Mouse (Mus musculus) midbrain, embryonic 10.5 days (tissue): ENCODE data around the gene Akna. TPM values are rescaled to one million over a fixed set of nuclear protein-coding genes. Genes with fewer than 3 reads are reported as not detected.

ENCODE experiments used
- DNase-seq: peaks from one replicate; pipeline ENCODE4 v3.0.0-alpha.2; 2017; ENCODE audit warnings: low spot score
- H3K27ac ChIP-seq: fragments of 300-500 bp; sonication (generic); replicated peaks from 2 replicates; pipeline ENCODE4 v1.5.1; 2016; ENCODE audit warnings: mild to moderate bottlenecking
- H3K27me3 ChIP-seq: fragments of 300-500 bp; sonication (generic); 2 replicates; pipeline ENCODE4 v1.6.1; 2016; ENCODE audit warnings: low read depth, mild to moderate bottlenecking; ENCODE audit not compliant: poor library complexity, severe bottlenecking
- H3K36me3 ChIP-seq: fragments of 300-500 bp; sonication (generic); 2 replicates; pipeline ENCODE4 v1.6.1; 2016; ENCODE audit warnings: mild to moderate bottlenecking, moderate library complexity
- H3K4me1 ChIP-seq: fragments of 300-500 bp; sonication (generic); 2 replicates; pipeline ENCODE4 v1.6.1; 2016
- H3K4me3 ChIP-seq: fragments of 300-500 bp; sonication (generic); 2 replicates; pipeline ENCODE4 v1.5.1; 2016; ENCODE audit warnings: mild to moderate bottlenecking, moderate library complexity
- H3K9me3 ChIP-seq: fragments of 300-500 bp; sonication (generic); replicated peaks from 2 replicates; pipeline ENCODE4 v1.6.1; 2016; ENCODE audit warnings: mild to moderate bottlenecking
- WGBS: fragments of 180-500 bp; shearing (Covaris S2); methylation state at CpG from one replicate; pipeline ENCODE4 v1.1.7; 2016; 5-methylcytosine and 5-hydroxymethylcytosine counted together
- polyA plus RNA-seq: library from polyadenylated mRNA; unstranded; fragments of >200 nt; fragmentation: Nextera tagmentation; extraction: Ambion mirVana; gene quantifications from 2 replicates; pipeline ENCODE4 v1.2.1, GENCODE M21; 2016

The Akna gene
- 12.8 and 17.3 TPM in 2 replicates for polyA plus RNA-seq

DNA sequence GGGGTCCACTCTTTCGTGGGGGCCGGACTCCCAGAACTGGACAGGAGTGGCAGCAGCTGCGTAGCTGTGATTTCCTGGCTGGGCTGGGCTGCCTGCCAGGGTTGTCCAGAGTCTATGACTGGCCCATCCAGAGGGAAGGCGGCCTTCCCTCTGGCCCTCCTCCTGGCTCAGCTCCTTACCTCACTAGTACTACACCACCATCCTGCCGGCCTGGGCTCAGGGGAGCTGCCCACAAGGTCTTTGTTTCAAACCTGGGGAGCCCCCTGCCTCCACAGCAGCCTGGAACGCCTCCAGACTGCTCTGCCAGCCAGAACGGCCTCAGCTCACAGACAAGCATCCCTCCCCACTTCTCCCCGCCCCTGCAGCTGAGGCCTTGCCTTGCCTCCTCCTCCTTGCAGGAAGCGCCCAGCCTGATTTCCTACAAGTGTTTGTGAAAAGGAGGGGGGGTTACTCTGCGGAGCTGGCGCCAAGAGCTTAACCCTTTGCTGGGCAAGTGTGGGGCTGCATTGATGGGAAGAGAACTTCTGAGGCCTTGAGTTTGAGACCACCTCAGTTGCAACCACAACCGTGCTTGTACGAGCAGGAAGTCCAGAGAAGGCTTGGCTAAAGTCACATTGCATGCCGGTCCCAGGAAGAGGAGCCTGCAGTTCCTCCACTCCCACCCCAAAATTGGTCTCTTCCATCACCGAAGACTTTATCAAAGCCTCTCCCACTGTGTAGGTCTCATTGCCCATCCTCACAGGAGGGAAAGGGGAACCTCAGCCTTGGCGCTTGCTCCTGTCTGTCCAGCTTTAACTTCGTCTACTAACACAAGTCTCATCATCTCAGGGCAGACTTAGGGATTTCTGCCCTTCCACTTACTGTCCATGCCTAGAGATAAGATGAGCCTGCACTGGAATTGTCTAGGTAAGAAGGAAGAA is at the start of gene Akna:
Gene Akna, minus strand, starts transcription at position 315 of the 920 bp plus-strand sequence.
- Histone ChIP-seq H3K27me3 (0 out of 2 replicates have a peak, but pooled peaks cover 6% of the 10 kb centered on the region), H3K9me3 (no peaks in the 10 kb centered on the region), H3K27ac (peak within 1 kb of the TSS; percentile 89), H3K4me3 (peak within 1 kb of the TSS; percentile 42), H3K4me1 (peaks cover 79% of the 10 kb centered on the region), H3K36me3 (no peaks in the 10 kb centered on the region)
- peak; percentile 78 for DNase-seq
- 18% methylated on average over 17 of the region's 17 CpGs for WGBS

DNA sequence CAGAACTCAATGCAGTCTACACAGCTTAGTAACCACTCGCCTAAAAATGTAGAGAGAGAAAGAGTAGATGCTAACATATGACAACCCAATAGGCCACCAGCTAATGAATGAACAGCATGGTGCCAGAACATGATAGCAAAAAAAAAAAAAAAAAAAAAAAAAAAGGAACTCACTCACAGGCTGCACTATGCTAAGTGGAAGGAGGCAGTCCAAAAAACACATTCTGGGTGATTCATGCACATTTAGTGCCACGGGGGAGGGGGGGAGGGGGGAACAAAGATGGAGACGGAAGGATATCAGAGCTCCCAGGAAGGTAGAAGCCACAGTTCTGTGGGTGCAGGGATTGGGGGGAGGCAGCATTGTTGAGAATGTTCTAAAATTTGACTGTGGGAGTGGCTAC is 49.4 kb upstream of the Akna start:
- Histone ChIP-seq H3K9me3 (no peaks in the 10 kb centered on the region; the same call in 1 of the 2 replicates), H3K27me3 (no peaks in the 10 kb centered on the region), H3K4me3 (no peak overlapping the region), H3K27ac (no peak overlapping the region), H3K36me3 (peaks cover 55% of the 10 kb centered on the region), H3K4me1 (peaks cover 7% of the 10 kb centered on the region)
- no peak for DNase-seq
- 74% methylated on average over 3 of the region's 3 CpGs for WGBS

DNA sequence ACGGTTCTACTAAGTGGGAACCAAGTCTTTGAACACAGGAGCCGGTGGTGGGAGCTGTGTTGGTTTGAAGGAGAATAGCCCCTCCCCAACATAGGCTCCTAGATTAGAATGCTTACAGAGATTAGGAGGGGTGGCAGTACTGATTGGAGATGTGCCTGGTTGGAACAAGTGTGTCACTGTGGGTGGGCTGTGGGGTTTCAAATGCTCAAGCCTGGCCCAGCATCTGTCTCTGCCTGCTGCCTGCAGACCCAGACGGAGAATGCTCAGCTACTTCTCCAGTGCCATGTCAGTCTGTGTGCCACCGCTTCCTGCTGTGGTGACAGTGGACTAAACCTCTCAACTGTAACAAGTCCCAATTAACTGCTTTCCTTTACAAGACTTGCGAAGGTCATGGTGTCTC is 47.4 kb upstream of the Akna start:
- no peak overlapping the region for H3K27ac ChIP-seq
- peaks cover 7% of the 10 kb centered on the region for H3K9me3 ChIP-seq
- peaks cover 65% of the 10 kb centered on the region for H3K36me3 ChIP-seq
- H3K27me3 ChIP-seq, result no peaks in the 10 kb centered on the region
- H3K4me1 ChIP-seq, result no peaks in the 10 kb centered on the region; the same call in 1 of the 2 replicates
- no peak for DNase-seq
- WGBS, result 82% methylated on average over 5 of the region's 5 CpGs
- no peak overlapping the region for H3K4me3 ChIP-seq

DNA sequence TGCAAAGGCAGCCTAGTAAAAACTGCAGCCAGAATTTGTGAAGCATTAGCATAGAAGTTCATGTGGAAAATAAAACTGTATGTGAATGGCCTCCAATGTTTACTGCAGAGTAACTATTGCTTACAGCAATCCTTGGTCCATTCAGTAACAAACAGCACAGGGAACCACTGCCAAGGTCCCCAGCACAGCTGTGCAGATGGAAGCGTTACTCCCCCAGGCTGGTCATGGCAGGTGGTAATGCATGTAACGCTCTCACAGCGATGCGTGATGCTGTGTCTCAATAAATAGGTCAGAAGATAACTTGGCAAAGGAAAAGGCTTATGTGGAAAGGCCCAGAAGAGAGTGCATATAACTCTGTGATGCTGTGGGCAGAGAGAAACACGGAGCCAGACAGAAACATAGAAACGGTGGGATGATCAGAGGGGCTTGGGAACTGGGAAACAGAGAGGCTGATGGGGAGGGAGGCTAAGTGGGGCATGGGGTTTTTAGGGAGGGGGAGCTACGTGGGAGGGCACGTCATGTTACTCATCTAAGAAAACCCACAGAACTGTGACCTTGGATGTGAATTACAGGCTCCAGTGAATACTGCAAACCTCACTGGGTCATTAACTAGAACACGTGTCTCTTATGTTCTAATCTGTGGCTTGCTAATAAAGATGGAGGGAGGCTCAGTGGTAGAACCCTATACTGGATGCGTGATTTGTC is 41.4 kb upstream of the Akna start:
- H3K4me3 ChIP-seq, result no peak overlapping the region
- no peaks in the 10 kb centered on the region for H3K4me1 ChIP-seq
- WGBS, result 93% methylated on average over 10 of the region's 10 CpGs
- peaks cover 7% of the 10 kb centered on the region for H3K9me3 ChIP-seq
- no peaks in the 10 kb centered on the region for H3K27me3 ChIP-seq
- H3K27ac ChIP-seq, result no peak overlapping the region
- no peak for DNase-seq
- peaks cover 76% of the 10 kb centered on the region for H3K36me3 ChIP-seq

DNA sequence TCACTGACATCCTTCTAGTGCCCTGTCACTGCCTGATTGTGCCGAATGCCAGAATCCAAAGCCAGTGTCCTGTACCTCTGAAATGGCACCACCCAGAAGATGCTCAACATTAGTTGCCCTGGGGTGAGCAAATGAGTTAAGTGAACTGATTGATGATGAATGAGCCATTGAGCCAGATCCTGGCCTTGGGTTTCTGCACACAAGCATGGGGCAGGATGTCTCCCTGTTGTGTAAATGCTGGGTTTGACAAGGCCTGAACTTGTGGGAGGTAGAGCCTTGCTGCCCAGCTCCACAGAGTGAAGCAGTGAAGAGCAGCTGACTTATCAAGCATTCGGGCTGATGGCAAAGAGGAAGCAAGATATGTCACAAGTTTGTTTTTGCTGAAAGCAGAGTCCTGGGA is 39.9 kb upstream of the Akna start:
- no peaks in the 10 kb centered on the region for H3K4me1 ChIP-seq
- peaks cover 7% of the 10 kb centered on the region; the same call in 1 of the 2 replicates for H3K9me3 ChIP-seq
- DNase-seq, result no peak
- 95% methylated on average over 2 of the region's 2 CpGs for WGBS
- H3K4me3 ChIP-seq, result no peak overlapping the region
- H3K27ac ChIP-seq, result no peak overlapping the region
- H3K36me3 ChIP-seq, result peaks cover 72% of the 10 kb centered on the region
- H3K27me3 ChIP-seq, result no peaks in the 10 kb centered on the region

DNA sequence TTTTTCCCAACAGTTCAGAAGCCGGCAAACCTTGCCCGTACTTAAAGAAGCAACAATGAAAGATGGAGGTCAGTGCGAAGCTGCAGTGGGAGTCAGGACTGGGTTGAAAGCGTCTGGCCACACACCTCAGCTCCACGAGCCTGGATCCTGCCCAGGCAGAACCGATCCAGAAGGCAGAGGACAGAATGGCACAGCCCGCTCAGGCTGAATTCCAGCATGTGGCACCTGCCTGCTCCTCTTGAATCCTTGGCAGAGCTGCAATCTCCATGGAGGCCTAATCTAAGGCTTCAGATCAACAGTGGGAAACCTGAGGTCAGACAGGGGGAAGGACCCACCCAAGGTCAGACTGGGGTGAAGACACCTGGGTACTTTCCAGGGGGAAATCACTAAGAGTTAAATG is 38.5 kb upstream of the Akna start:
- Histone ChIP-seq H3K27ac (no peak overlapping the region), H3K4me3 (no peak overlapping the region)
- 94% methylated on average over 7 of the region's 7 CpGs for WGBS

DNA sequence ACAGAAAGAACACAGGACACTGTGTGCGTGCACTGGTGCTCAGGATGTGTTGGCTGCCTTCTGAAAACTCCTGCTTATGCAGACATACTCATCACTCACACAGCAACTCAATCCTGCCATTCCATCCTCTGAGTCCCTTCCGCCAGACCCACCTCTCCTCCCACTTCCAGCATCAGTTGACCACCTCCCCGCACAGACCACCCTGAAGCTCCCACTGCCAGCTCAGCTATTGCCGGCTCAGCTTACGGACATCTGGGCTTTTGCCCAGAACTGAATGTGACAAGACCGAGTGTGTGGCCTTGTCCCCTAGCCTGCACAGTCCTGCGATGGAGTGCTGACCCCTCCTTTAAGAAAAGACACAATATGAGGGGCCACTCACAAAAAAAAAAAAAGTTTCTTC is 37.1 kb upstream of the Akna start:
- Histone ChIP-seq H3K4me1 (peaks cover 5% of the 10 kb centered on the region; the same call in 1 of the 2 replicates), H3K9me3 (no peaks in the 10 kb centered on the region), H3K4me3 (no peak overlapping the region), H3K36me3 (peaks cover 61% of the 10 kb centered on the region), H3K27ac (no peak overlapping the region), H3K27me3 (no peaks in the 10 kb centered on the region)
- DNase-seq, result no peak
- 76% methylated on average over 7 of the region's 7 CpGs for WGBS

More for the DNA sequence above, 38.5 kb upstream of the Akna start:
- no peak for DNase-seq
- peaks cover 5% of the 10 kb centered on the region; the same call in 1 of the 2 replicates for H3K9me3 ChIP-seq
- H3K4me1 ChIP-seq, result no peaks in the 10 kb centered on the region; the same call in 1 of the 2 replicates
- H3K27me3 ChIP-seq, result no peaks in the 10 kb centered on the region
- peaks cover 72% of the 10 kb centered on the region for H3K36me3 ChIP-seq

DNA sequence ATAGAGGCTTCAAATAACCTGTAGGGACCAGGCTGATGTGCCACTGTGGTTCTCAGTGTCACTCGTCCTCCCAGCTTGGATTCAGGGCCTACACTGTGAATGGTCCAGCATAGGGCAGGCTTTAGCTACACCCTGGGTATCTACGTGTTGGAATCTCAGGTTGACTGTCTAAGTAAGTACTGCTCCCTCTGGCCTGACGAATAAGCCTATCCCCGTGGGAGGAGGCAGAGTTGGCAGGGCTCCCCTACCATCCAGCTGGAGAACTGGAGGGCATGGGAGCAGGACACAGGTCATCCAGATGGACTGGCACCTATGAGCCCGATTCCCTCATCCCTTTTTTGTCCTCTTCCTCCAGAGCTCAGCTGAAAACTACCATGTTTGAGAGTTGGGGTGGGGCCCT is 34.8 kb upstream of the Akna start:
- H3K27me3 ChIP-seq, result no peaks in the 10 kb centered on the region
- H3K36me3 ChIP-seq, result peaks cover 65% of the 10 kb centered on the region
- DNase-seq, result no peak
- no peak overlapping the region for H3K4me3 ChIP-seq
- H3K4me1 ChIP-seq, result peaks cover 5% of the 10 kb centered on the region; the same call in 1 of the 2 replicates
- no peak overlapping the region for H3K27ac ChIP-seq
- 81% methylated on average over 5 of the region's 5 CpGs for WGBS
- no peaks in the 10 kb centered on the region for H3K9me3 ChIP-seq

DNA sequence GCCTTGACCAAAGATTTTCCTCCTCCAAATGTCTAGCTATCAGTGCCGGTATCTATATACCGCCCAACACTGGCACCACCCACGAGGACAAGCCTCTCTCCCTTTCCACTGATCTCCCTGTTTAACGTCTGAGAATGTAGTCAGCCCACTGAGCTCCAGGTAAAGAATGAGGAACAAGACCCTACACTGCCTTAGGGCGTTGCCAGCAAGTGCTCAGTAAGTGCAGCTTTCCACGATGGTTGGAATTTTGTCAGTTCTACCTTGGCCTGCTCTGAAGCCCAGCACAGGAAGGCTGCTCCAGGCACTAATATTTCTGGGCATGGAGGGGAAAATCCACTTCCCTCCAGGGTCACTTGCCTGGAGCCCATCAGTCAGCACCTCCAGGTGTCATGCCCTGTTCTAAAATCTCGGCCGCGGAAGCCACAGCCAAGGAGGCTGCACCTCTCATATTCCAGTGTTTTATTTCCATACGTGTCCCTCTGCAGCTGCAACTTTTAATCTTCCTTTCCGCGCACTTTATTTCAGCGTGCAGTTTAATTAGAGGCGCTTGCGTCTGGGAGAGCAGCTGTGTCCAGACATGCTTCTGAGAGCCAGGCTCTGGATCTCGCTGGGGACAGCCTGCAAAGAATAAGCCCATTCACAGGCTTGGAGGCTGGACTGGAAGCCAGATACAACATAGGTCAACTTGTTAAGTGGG is 34.1 kb upstream of the Akna start:
- Histone ChIP-seq H3K4me1 (peaks cover 5% of the 10 kb centered on the region; the same call in 1 of the 2 replicates), H3K27me3 (no peaks in the 10 kb centered on the region), H3K27ac (no peak overlapping the region), H3K9me3 (no peaks in the 10 kb centered on the region), H3K36me3 (peaks cover 66% of the 10 kb centered on the region), H3K4me3 (no peak overlapping the region)
- no peak for DNase-seq
- 90% methylated on average over 16 of the region's 16 CpGs for WGBS

DNA sequence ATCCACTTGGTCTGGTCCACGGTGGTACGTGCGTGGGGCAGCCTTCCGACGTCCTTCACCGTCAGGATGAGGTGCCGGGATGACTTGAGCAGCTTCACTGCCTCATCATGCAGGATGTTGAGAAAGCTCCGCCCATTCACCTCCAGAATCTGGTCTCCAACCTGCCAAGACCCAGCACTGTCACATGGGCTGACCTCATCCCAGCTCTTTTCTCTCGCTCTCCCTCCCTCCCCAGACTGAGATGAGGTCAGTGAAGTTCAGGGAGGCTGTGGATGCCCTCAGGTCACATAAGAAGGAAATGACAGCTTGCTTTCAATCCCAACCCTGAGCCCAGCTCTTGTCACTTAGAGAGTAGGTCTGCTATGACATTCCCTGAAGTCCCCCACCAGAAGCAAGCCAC is 32.2 kb upstream of the Akna start:
- H3K4me1 ChIP-seq, result peaks cover 9% of the 10 kb centered on the region
- WGBS, result 79% methylated on average over 9 of the region's 9 CpGs
- H3K36me3 ChIP-seq, result peaks cover 74% of the 10 kb centered on the region
- no peak for DNase-seq
- no peak overlapping the region for H3K4me3 ChIP-seq
- no peak overlapping the region for H3K27ac ChIP-seq
- no peaks in the 10 kb centered on the region for H3K9me3 ChIP-seq
- no peaks in the 10 kb centered on the region for H3K27me3 ChIP-seq

DNA sequence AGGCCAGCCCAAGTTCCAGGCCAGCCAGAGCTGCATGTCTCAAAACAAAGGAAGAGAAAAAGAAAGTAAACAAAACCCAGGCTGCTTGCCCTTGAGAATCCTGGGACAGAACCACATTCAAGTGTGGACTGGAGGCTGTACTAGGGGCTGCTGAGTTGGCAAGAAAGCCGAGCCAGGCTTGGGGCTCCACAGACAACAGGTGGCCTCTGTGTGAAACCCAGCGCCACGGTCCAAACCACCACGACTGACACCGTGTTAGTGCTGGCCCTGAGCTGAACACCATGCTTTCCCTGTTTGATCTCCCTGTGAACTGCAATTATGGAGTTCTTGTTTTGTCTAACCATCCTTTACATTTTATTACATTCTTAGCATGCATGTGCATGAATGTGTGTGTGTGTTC is 27.9 kb upstream of the Akna start:
- Histone ChIP-seq H3K4me3 (no peak overlapping the region), H3K9me3 (no peaks in the 10 kb centered on the region), H3K4me1 (peaks cover 37% of the 10 kb centered on the region), H3K27ac (no peak overlapping the region), H3K27me3 (no peaks in the 10 kb centered on the region), H3K36me3 (peaks cover 83% of the 10 kb centered on the region)
- DNase-seq, result no peak
- WGBS, result 88% methylated on average over 5 of the region's 5 CpGs

DNA sequence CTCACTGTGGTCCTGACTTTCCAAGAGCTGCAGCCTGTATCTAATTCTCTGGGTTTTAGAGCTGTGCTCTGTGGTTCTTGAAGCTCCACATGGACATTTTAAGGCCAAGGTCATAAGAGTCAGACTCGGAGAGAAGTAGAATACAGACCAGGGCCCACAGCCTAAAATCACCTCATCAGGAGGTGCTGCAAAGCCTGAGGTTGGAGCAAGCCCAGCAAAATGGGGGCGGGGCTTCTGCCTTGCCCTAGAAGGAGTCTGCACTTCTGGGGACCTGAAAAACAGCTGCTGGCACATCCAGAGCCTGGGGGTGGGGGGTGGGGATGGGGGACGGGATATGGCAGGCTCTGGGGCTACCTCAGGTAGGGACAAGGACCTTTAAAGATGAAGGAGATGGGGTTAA is 27.2 kb upstream of the Akna start:
- DNase-seq, result no peak
- no peaks in the 10 kb centered on the region for H3K27me3 ChIP-seq
- H3K9me3 ChIP-seq, result no peaks in the 10 kb centered on the region
- H3K4me1 ChIP-seq, result peaks cover 41% of the 10 kb centered on the region
- 57% methylated on average over 3 of the region's 3 CpGs for WGBS
- no peak overlapping the region for H3K4me3 ChIP-seq
- H3K36me3 ChIP-seq, result peaks cover 83% of the 10 kb centered on the region
- H3K27ac ChIP-seq, result no peak overlapping the region
